Mouse (Mus musculus) R1 (cell line): ENCODE data around the gene Tbc1d22a.

Experiments used
- DNase-seq: peaks from one replicate; pipeline ENCODE4 v3.0.0-alpha.2; 2018; ENCODE audit warnings: low read depth, low spot score

The Tbc1d22a gene

DNA sequence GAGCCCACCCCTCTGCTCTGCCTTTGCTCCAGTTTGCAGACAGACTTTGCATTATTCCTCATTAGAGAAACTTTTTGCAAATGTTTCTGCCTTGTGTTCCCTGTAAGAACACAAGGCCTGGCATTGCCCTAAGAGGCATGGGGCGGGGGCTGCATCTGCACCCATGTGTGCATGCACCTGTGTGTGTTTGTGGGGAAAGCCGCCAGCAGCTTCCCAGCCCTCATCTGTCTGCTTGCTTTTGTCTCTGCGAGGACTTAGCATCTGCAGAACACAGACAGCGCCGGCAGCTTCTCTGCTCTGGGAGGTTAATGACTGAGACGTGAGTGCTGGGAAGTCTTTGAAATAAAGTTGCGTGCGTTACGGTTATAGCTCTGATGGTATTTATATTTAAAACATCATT lies 120.5 kb downstream of the Tbc1d22a start:
- no peak for DNase-seq

DNA sequence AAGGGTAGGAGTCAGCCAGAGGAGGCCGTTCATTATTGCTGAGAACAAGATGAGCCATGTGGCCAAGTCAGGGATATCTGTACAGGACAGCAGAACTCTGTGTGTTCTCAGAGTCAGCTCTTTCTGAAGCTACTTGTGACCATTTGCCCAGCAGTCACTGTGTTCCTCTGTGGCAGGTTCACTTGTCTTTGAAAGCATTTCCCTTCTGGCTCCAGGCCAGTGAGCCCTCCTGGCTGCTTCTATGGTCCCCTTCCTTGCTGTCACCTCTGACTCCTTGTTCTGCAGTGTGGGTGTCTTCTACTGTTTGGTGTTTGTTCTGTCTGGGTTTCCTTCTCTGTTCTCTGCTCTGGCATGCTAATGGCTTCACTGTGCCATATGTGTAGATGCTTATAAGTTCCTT lies 121.5 kb downstream of the Tbc1d22a start:
- DNase-seq: no peak

DNA sequence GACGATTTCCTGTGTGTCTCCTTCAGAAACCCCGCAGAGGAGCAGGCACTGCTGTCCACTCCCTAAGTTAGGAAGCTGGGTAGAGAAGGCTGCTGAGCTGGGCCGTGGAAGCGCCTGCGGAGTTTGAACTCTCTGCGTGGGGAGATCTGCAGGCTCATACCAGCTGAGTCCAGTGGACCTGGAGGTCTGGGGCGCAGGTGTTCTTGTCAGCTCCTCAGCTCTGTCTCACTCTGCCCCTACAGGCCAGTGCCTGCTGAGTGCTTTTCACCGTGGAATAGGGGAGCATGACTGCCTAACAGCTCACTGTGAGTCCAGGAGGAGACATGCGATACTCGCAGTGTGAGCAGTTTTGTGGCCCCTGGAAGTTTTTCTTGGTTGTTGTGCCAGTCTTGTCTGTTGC lies 123.5 kb downstream of the Tbc1d22a start:
- peak; percentile 8 for DNase-seq

DNA sequence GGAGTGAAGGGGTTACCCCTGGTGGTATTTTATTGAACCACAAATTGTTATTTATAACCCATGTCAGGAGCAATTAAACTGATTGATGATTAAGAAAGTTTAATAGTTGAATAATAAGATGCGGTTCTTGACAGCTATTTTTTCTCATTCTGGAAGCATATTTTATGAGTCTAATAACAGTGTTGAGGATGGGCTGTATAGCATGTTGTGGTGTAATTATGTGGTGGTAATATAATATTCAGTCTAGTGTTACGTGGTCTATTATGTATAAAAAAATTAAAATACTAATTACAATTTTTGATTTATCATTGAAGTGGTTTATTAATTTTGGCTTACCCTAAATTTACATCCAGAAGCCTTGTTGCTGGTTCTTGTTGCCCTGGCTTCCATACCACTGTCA lies 125.5 kb downstream of the Tbc1d22a start:
- no peak for DNase-seq

DNA sequence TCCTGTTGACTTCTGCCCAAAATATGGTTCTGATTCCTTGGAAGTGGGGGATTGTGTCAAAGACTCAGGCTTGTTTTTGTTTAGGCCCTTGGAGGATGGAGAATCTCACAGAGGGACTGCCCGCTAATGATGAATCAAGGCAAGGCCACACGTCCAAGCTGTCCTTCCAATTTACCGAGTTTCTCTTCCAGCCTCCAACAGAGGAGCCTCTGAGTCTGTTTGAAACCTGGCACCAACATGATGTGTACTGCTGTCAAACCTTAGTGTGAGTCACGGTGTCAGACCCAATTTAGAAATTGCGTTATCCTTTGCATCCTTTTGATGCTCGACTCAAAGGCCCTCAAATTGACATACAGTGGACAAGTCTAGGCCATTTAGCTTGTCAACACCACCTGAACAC lies 126.5 kb downstream of the Tbc1d22a start:
- DNase-seq: no peak

DNA sequence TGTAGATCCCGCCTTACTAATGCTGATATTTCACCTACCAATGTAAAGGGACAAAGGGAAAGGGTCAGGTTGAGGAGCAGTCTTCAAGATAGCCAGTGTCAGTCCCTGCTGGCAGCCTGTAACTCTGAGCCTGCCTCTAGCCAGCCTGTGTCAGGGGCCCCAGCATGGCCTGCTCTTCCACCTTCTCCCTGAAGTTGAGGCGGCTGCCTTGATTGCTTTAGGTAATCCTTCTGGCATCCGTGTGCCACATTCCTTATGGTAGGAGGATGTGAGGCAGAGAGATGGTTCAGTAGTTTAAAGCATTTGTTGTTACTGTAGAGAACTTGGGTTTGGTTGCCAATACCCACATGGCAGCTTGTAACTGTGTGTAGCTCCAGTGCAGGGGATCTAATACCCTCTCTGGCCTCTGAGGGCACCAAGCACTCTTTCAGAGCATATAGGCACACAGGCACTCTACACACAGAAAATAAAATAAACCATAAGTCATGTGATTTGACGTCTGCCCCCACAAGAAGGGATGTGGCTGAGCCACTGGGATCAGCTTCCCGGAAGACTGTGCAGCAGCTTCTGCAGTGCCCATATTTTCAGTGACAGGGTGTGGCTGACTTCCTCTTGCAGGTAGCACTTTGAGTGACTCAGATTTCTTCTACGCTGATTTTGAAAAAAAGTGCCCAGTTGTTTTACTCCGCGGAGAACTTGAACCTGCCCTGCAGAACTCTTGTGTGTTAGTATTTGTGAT lies 128.5 kb downstream of the Tbc1d22a start:
- no peak for DNase-seq

DNA sequence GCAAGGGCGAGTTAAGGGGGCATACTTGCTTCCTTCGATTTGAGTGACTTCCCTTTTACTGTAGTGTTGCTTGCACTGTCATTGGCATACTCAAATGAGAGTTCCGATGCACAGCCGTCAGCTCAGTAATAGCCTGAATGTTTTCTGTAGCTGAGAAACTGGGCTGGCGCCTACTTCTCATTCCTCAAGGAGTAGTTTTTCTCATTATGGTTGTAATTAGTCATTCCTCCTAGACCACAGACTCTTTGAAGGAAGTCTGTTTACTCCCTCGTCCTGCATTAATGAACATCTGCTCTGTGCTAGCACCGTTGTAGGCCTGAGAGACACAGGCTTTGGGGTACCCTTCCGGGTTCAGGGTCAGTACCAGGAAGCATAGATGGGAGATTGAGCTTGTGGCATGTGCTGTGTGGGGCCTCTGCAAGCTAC lies 130.7 kb downstream of the Tbc1d22a start:
- no peak for DNase-seq

DNA sequence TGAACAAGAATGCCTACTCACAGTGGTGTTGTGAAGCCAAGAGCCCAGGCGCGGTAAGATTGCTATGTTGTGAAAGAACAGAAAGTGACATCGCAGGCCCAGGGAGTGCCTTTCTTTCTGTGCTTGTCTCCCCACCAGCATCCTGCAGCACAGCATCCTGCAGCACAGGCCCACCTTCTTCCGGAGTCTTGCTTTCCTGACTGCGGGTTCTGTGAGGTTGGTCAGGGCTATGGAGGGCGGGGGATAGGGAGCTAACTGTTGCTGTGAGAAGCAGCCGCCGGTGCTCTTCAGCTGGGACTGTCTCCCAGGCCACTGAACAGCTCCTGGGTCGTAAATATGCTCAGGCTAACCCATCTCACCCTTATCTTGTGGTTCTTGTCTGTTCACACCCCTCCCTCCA lies 131.6 kb downstream of the Tbc1d22a start:
- no peak for DNase-seq

DNA sequence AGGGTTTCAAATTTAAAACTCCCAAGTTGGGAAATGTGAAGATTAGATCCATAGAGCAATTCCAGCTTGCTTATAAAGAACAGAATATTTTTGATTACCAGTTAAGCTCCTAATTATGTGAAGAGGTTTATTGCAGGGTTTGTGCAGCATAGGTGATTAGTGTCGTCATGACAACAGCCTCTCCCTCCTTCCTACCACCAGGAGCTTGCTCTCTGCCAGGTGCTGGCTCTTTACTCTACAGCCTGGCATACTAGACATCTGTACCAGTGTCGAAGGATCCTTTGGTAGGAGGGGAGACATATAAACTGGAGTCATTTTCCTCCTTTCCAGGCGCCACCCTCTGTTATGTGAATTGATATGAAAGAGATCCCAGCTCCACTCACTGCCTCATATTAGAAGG lies 132.3 kb downstream of the Tbc1d22a start:
- no peak for DNase-seq

DNA sequence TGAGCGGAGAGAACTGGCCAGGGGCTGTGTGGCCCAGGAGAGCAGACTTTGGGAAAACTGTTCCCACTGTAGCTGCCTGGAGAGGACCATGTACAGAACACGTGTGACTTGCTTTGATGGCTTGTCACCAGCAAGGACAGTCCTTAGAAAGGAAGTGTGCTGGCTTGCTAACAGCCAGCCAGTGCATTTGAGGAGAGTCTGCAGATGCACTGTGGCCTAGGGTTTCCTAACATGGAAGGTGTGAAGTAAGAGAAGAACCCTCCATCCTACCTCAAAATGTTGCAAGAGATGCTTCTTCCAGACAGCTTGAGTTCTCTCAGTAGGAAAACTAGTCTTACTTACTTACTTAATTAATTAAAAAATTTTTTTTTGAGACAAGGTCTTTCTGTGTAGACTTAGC lies 140.7 kb downstream of the Tbc1d22a start:
- no peak for DNase-seq

DNA sequence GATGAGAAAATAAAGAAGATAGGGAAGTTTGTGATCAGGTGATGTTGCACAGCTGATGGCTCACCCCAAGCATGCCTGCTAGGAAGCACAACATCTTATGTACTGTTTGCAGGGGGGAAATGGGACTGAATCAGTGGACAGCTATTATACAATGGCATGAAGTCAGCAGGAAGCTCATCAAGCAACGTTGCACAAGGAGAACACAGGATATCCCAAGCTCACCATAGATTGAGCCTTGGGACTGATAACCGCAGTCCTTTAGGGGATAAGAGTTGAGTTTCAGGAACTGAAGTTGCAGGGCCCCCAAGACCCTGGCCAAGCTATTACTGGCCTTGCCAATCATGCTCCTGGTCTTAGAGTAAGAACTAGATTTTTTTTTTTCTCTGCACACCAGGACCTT lies 141.6 kb downstream of the Tbc1d22a start:
- no peak for DNase-seq

DNA sequence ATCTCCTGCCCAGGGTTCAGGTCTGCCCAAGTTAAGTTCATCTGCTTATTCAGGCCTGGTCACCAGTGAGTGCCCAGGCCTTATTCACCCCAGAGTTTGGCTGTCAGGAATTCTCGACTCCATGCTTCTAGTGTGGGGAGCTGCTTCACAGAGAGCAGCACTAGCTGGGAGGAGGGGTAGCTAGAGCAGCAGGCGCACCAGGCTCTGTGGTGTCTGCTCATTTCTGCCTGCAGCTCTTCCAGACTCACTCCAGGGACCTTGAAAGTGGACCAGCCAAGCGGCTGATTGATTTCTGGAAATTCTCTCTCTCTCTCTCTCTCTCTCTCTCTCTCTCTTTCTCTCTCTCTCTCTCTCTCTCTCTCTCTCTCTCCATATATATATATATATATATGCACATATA lies 146.1 kb downstream of the Tbc1d22a start:
- no peak for DNase-seq

DNA sequence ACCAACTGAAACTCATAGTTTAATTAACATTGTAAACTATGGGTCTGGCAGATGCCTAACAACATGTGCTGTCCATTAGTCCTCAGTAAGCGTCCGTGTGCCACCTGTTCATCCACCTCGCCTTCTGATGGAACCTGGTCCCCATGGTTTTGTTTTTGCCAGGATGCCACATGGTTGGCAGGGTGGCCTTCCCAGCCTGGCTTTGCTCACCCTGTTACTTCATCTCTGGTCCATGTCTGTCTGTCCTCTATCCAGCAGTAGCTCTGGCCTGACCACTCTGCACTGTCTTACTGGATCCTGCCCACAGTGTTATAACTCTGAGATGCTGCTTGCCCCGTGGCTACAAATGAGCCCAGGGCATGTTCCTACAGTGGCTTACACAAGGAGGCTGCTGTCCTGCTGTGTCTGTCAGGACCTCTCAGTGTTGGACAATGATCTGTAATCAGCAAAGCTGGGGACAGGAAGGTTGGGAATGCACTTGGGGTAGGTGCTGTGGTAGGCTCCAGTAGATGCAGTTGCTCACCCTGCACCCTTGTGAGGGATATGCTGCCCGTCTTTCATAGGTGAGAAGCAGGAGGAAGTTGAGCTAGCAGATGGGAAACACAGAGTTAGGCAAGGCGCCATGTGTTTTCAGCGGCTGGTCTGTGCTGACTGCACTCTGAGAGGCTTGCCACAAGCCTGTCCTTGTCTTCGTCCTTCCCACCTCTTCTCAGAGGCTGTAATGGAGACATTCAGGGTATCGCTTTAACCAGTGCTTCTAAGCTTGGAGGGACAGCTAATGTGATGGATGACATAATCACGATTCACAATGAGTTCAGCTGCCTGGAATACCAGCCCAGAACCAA lies 148.3 kb downstream of the Tbc1d22a start:
- no peak for DNase-seq

DNA sequence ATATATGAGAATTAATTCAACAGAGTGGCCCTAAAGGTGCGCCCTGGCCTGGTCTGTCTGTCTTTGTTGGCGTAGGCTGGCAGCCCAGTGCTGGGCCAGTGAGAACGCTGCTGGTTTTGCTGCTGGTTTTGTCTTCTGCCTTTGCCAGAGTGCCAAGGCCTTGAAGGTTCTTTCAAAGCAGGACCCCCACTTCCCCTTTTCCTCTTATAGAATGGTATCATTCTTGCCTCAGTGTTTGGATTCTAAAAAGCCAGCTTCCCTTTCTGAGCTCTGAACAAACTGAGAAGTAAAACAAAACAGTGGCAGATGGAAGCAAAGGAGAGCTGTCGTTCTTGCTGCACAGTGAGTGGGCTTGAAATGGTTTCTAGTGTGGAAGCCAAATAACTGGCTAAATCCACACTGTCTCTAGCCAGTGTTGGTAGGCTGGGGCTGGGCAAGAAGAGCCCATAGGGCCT lies 149.6 kb downstream of the Tbc1d22a start:
- no peak for DNase-seq

DNA sequence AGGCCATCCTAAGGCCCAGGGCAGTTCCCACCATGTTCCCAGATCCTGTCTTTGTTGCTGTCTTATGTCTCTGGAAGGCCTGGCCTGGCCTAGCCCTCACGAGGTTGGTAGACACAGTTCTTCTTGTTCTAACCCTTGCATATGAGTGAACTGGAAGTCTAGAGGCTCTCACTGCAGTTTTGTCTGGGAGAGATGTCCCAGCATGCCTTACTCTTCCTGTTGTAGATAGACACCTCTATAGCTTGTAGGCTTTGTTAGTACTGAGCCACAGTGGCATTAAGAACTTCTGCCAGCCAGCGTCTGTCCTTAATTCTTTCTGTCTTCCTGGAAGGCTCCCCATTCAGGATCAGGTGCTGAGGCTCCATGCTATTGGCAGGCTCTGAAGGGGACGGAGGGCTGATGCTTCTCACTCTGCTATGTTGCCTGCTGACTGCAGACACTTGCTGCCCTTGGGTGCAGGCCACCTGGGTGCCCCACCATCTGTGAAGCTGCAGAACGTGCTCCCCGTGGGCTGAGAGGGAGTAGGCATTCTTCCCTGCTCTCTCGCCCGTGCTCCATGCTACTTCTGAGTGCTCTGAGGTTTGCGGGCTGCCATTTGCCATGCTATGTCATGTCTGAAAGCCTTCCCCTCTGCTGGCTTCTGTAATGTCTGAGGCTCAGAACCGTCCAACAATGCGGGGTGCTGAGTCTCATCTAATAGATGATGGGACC lies 150.8 kb downstream of the Tbc1d22a start:
- DNase-seq: no peak

DNA sequence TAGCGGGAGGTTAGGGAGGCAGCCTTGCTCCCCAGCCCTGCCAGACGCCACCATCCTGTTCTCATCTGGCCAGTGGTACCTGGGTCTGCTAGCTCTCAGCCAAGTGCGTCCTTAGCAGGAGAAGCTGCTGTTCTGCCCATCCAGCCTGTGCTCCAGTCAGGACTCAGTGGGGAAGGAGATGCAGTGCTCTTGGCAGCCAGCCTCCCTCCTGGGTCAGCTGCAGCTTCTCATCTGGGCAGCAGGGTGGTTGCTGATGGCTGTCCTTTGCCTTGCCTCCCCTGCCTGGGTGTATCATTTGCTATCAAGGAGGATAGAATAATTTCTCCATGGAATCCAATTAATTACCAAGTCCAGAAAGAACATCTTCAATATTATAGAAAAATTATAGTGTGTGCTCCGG lies 152.5 kb downstream of the Tbc1d22a start:
- DNase-seq: no peak

DNA sequence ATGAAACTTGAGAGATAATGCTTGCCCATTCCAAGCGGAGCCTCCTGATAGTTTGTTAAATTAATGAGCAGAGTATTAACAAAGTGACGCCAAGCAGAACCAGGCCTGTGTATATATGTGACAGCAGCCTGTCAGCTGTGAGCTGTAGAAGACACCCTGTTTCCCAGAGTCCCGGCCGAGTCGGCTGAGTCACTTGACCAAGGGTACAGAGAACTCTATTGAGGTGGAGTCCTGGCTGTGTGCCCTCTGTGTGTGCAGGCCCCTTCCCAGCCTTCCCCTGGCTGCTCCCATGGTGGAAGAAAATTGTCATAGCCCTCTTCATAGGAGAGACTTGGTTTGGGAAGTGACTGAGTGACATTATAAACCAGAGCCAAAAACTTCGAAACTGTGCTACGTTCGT lies 153.0 kb downstream of the Tbc1d22a start:
- DNase-seq: no peak

DNA sequence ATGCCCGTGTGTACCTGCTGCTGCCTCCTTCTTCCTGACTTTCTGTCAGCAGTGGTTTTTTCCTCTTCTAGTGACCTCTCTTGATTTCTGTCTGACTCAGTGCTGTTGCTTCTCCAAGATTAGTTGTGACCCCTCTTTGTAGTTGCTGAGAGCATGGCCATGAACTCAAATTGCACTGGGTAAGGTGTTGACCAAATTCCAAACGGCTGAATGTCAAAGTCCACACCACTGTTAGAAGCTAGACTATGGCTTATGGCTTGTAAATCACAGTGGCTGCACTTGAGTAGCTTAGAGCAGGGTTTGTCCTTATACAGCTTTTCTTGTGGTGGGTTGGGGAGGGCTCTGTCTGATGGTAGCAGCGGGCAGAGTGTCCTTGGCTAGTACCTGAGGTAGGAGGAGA lies 156.6 kb downstream of the Tbc1d22a start:
- DNase-seq: no peak

DNA sequence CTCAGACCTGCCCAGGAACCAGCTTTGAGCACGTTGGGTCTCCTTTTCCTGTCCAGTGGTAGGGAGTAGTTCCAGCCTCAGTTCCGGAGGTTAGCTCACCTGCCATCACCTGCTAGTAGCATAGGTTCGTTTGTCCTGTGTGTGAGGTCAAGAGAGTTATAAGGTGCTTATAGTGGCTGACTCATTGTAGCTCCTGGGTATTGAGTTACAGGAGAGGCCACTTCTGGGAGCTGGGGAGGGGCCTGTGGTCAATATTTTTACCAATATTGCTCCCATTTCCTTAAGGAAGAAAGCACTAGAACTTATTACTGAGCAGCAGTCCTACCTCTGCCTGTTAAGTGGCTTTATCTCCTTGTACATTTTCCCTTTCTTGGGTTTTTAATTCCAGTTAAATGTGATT lies 161.0 kb downstream of the Tbc1d22a start:
- no peak for DNase-seq

DNA sequence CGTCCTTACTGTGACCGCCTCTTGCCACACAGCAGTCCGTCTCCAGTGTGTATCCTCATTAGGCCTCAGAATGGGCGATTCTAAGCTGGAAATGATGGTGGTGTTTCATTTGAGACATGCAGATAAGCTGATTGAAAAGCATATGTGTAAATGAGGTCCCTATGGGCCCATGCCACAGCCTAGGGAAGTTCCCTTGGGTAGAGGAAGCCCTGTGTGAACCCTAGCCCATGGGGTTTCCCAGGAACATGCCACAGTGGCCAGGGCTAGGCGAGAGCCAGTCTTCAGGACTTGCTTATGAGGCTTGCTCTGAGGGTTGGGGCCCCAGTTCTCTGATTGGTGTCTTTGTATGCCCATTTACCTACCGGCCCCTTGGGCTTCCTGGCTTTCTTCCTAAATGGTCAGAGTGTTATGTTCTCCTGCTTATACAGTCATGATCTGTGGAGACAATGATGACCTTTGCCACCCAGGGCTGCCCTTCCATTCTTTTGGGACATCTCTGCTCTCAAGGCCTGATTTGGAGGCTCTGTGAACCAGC lies 161.7 kb downstream of the Tbc1d22a start:
- DNase-seq: no peak

DNA sequence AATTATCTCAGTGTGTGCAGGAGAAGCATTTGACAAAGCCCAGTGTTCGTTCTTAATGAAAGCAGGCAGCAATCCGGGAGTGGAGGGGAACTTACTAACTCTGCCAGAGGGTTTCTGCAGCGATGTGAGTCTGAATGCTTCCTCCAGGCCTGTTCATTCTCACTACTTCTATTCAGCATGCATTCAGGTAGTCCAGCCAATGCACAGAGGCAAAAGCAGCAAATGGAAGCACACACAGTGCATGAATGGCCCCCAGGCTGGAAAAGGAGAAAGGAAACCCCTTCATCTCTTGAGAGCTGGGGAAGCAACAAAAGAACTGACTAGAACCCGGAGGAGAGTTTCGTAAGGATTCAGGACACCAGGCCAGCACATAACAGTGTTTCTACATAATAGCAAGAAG lies 169.0 kb downstream of the Tbc1d22a start:
- DNase-seq: no peak

DNA sequence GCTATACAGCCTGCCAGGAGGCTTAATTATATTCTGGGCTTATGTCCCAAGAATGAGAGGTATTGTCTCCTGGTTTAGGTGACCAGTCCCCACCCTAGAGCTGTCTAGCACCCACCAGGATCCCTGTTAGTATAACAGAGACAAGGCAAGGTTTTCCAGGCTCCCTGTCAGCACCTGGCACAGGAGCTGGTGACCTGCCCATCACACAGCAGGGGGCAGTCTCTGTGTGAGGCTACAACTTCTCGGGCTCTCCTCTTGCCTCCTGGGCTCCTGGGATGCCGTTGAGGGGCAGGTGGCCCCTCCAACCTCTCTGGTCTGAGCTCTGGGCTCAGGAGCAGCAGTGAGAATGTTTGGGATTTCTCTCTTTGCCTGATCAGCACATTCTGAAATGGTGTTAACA lies 171.2 kb downstream of the Tbc1d22a start:
- no peak for DNase-seq
